In the genomic region with DNA sequence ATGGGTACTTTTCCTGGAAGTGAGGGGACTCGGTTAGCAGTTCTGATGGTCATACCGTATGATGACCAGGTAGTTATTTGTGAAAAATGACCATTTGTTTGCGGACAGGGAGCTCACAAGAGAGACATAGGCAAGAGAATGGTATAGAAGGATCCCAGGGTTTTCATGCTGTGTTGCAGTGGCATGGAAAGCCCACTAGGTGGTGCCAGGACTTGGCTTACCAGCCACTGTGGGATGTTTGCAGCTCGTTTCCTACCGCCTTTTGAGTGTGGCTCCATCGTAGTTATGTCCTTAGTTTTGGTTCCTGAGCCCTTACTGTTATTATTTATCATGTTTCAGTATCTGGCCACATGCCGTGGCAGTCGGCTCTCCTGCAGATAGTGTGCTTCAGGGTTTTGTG, we compare ENCODE assay signal across 8 mouse cellular contexts. TPM values are rescaled to one million over a fixed set of nuclear protein-coding genes. Genes with fewer than 3 reads are reported as not detected.
A peak's percentile ranks its signal among the peaks of the same experiment; 100 is the strongest.
DNase-seq lines count a peak whose midpoint lies in the region; ATAC-seq and TF ChIP-seq lines count a peak whose summit lies in the region.

No protein-coding gene starts in this region.

- no peak overlapping the region for H3K4me3 ChIP-seq in ES-E14 (ENCODE audit: insufficient read depth in 1 of 2, low read depth in 1 of 2, low read length in 2 of 2, poor library complexity in 1 of 2, severe bottlenecking in 1 of 2)
- no peak overlapping the region for H3K4me3 ChIP-seq in forebrain, embryonic 16.5 days (replicated peaks; ENCODE audit: low read length)
- H3K4me3 ChIP-seq in intestine, embryonic 14.5 days (ENCODE audit: low read depth, low read length): no peak overlapping the region
- H3K4me3 ChIP-seq in limb, embryonic 14.5 days (replicated peaks; ENCODE audit: low read length): no peak overlapping the region
- H3K4me3 ChIP-seq in neural tube, embryonic 11.5 days (ENCODE audit: low read depth, low read length): no peak overlapping the region

- peaks cover 0 to 9% of the 10 kb centered on the region in 2 experiments; a peak in 3 of 4 replicates for H3K4me1 ChIP-seq in ES-E14 (ENCODE audit: control insufficient read depth in 2 of 2, insufficient read depth in 2 of 2, low read length in 2 of 2, poor library complexity in 1 of 2)
- no peaks in the 10 kb centered on the region for H3K4me1 ChIP-seq in forebrain, embryonic 16.5 days (replicated peaks; ENCODE audit: control insufficient read depth, insufficient read depth, low read length)
- H3K4me1 ChIP-seq in intestine, embryonic 14.5 days (replicated peaks; ENCODE audit: control insufficient read depth, insufficient read depth, low read length): no peaks in the 10 kb centered on the region
- no peaks in the 10 kb centered on the region for H3K4me1 ChIP-seq in limb, embryonic 14.5 days (ENCODE audit: control insufficient read depth, insufficient read depth, low read length)
- H3K4me1 ChIP-seq in neural tube, embryonic 11.5 days (ENCODE audit: control insufficient read depth, insufficient read depth, low read length): no peaks in the 10 kb centered on the region

- H3K27ac ChIP-seq in ES-E14 (ENCODE audit: insufficient read depth, low read depth, low read length, poor library complexity, severe bottlenecking): no peak overlapping the region
- H3K27ac ChIP-seq in forebrain, embryonic 16.5 days (ENCODE audit: low read length): no peak overlapping the region
- H3K27ac ChIP-seq in intestine, embryonic 14.5 days (ENCODE audit: low read depth): no peak overlapping the region
- no peak overlapping the region for H3K27ac ChIP-seq in limb, embryonic 14.5 days (replicated peaks; ENCODE audit: low read depth, low read length)
- H3K27ac ChIP-seq in neural tube, embryonic 11.5 days (ENCODE audit: low read depth, low read length): no peak overlapping the region

- no peaks in the 10 kb centered on the region for H3K9me3 ChIP-seq in ES-E14 (ENCODE audit: control insufficient read depth, insufficient read depth, low read depth, low read length)
- H3K9me3 ChIP-seq in forebrain, embryonic 16.5 days (ENCODE audit: control insufficient read depth, low read length): no peaks in the 10 kb centered on the region
- no peaks in the 10 kb centered on the region for H3K9me3 ChIP-seq in intestine, embryonic 14.5 days (ENCODE audit: control insufficient read depth, low read length)
- H3K9me3 ChIP-seq in limb, embryonic 14.5 days (ENCODE audit: control insufficient read depth, low read length): no peaks in the 10 kb centered on the region
- no peaks in the 10 kb centered on the region for H3K9me3 ChIP-seq in neural tube, embryonic 11.5 days (ENCODE audit: control insufficient read depth, low read length)

- TF ChIP-seq POLR2A in limb, embryonic 14.5 days (IDR thresholded peaks at IDR 0.05; ENCODE audit: borderline replicate concordance, extremely low read depth, insufficient read depth, insufficient read length): no peak

- peaks cover 29% of the 10 kb centered on the region for H3K36me3 ChIP-seq in ES-E14 (ENCODE audit: control insufficient read depth, insufficient read depth, low read length, poor library complexity, severe bottlenecking)
- H3K36me3 ChIP-seq in forebrain, embryonic 16.5 days (ENCODE audit: control insufficient read depth, insufficient read depth): peaks cover 25% of the 10 kb centered on the region
- peaks cover 58% of the 10 kb centered on the region for H3K36me3 ChIP-seq in intestine, embryonic 14.5 days (ENCODE audit: control insufficient read depth, insufficient read depth, low read length)
- H3K36me3 ChIP-seq in limb, embryonic 14.5 days (ENCODE audit: control insufficient read depth, insufficient read depth, low read length): peaks cover 54% of the 10 kb centered on the region
- H3K36me3 ChIP-seq in neural tube, embryonic 11.5 days (ENCODE audit: control insufficient read depth, insufficient read depth, low read length): peaks cover 21% of the 10 kb centered on the region

- 42% methylated on average over 8 of the region's 8 CpGs for WGBS in forebrain, embryonic 16.5 days
- 52% methylated on average over 8 of the region's 8 CpGs for WGBS in intestine, embryonic 14.5 days
- WGBS in limb, embryonic 14.5 days: 51% methylated on average over 8 of the region's 8 CpGs
- WGBS in neural tube, embryonic 11.5 days: 57% methylated on average over 8 of the region's 8 CpGs

- no peak overlapping the region for H3K4me2 ChIP-seq in forebrain, embryonic 16.5 days (ENCODE audit: low read length)
- H3K4me2 ChIP-seq in intestine, embryonic 14.5 days (ENCODE audit: low read length): no peak overlapping the region
- no peak overlapping the region for H3K4me2 ChIP-seq in limb, embryonic 14.5 days (replicated peaks; ENCODE audit: low read depth, low read length, severe bottlenecking)
- H3K4me2 ChIP-seq in neural tube, embryonic 11.5 days (ENCODE audit: low read depth): no peak overlapping the region

- peak; percentile 75 for ATAC-seq in forebrain, embryonic 16.5 days
- ATAC-seq in intestine, embryonic 14.5 days (replicated peaks; ENCODE audit: low FRiP score, low TSS enrichment, low read depth): no peak
- no peak for ATAC-seq in limb, embryonic 14.5 days (ENCODE audit: low FRiP score, low read depth)
- no peak for ATAC-seq in neural tube, embryonic 11.5 days (ENCODE audit: insufficient read depth, low FRiP score, low TSS enrichment)

- H3K27me3 ChIP-seq in forebrain, embryonic 16.5 days (replicated peaks; ENCODE audit: control insufficient read depth, insufficient read depth, low read length): no peaks in the 10 kb centered on the region
- H3K27me3 ChIP-seq in intestine, embryonic 14.5 days (replicated peaks; ENCODE audit: control insufficient read depth, insufficient read depth, low read length): no peaks in the 10 kb centered on the region
- no peaks in the 10 kb centered on the region for H3K27me3 ChIP-seq in limb, embryonic 14.5 days (ENCODE audit: control insufficient read depth, insufficient read depth, low read length)
- H3K27me3 ChIP-seq in neural tube, embryonic 11.5 days (ENCODE audit: control insufficient read depth, insufficient read depth, low read length): no peaks in the 10 kb centered on the region

- H3K9ac ChIP-seq in ES-E14 (ENCODE audit: insufficient read depth, low read depth, low read length, poor library complexity, severe bottlenecking): no peak overlapping the region
- no peak overlapping the region for H3K9ac ChIP-seq in forebrain, embryonic 16.5 days (replicated peaks; ENCODE audit: low read depth, low read length)
- no peak overlapping the region for H3K9ac ChIP-seq in intestine, embryonic 14.5 days (ENCODE audit: low read length)
- no peak overlapping the region for H3K9ac ChIP-seq in limb, embryonic 14.5 days (ENCODE audit: low read depth, low read length, severe bottlenecking)
- no peak overlapping the region for H3K9ac ChIP-seq in neural tube, embryonic 11.5 days (ENCODE audit: low read length)

- DNase-seq in 416B (ENCODE audit: low read depth): peak; percentile 67
- peak; percentile 42 for DNase-seq in ES-E14 (ENCODE audit: low read depth, low spot score)
- peak; percentile 41 for DNase-seq in cerebellum, adult 11 months
- peak; percentile 76 for DNase-seq in intestine, embryonic 14.5 days (ENCODE audit: low spot score)
- DNase-seq in limb, embryonic 14.5 days (ENCODE audit: low spot score): peak; percentile 70
- DNase-seq in neural tube, embryonic 11.5 days (ENCODE audit: low spot score): peak; percentile 68
- peak; percentile 81 for DNase-seq in thymus, postnatal 25 days

- in situ Hi-C loops in ES-E14 (cut with MboI; ENCODE audit: low sequenced_read_pairs in 2 of 2, unreplicated experiment in 2 of 2): loop anchor here in 1 of 2 experiments (10.0 kb wide), 1 partner anchor 114 kb away; a partner anchor contains a TSS

TF ChIP-seq in ES-E14, 5 proteins besides CTCF, POLR2A, EP300 and RAD21:
- no peak for TF ChIP-seq ZNF384 (IDR thresholded peaks at IDR 0.05; ENCODE audit: low read depth, low read length)
- TF ChIP-seq ZC3H11A (IDR thresholded peaks at IDR 0.05; ENCODE audit: borderline replicate concordance, low read depth, low read length): peak; percentile 60; the same call in 1 of the 2 replicates

RNA-seq across cellular contexts. Expression of a gene that starts 15.7 kb away (rescaled TPM):
- 9.3 and 11.9 TPM in 2 replicates for total RNA-seq in ES-E14 (2012; rRNA removed)
- 60.7 and 66.1 TPM in 2 replicates for polyA plus RNA-seq in forebrain, embryonic 16.5 days (2015; fragmentation: Nextera tagmentation; extraction: Ambion mirVana)
- polyA plus RNA-seq in intestine, embryonic 14.5 days (2014; fragmentation: Nextera tagmentation; extraction: Ambion mirVana): 23.2 and 27.2 TPM in 2 replicates
- 14.4 and 15.0 TPM in 2 replicates for polyA plus RNA-seq in limb, embryonic 14.5 days (2012; rRNA removed)
- polyA plus RNA-seq in limb, embryonic 14.5 days (2014; fragmentation: Nextera tagmentation; extraction: Ambion mirVana): 28.5 and 33.0 TPM in 2 replicates
- 47.0 and 49.2 TPM in 2 replicates for polyA plus RNA-seq in neural tube, embryonic 11.5 days (2014; fragmentation: Nextera tagmentation; extraction: Ambion mirVana)

RNA-seq across cellular contexts. Expression of a gene that starts 58.5 kb away (rescaled TPM):
- total RNA-seq in ES-E14 (2012; rRNA removed): 29.8 and 57.1 TPM in 2 replicates
- 26.5 and 32.7 TPM in 2 replicates for polyA plus RNA-seq in forebrain, embryonic 16.5 days (2015; fragmentation: Nextera tagmentation; extraction: Ambion mirVana)
- polyA plus RNA-seq in intestine, embryonic 14.5 days (2014; fragmentation: Nextera tagmentation; extraction: Ambion mirVana): 28.6 and 31.1 TPM in 2 replicates
- polyA plus RNA-seq in limb, embryonic 14.5 days (2012; rRNA removed): 7.9 and 8.9 TPM in 2 replicates
- 18.9 and 23.8 TPM in 2 replicates for polyA plus RNA-seq in limb, embryonic 14.5 days (2014; fragmentation: Nextera tagmentation; extraction: Ambion mirVana)
- polyA plus RNA-seq in neural tube, embryonic 11.5 days (2014; fragmentation: Nextera tagmentation; extraction: Ambion mirVana): 87.2 and 99.6 TPM in 2 replicates
